11 mouse cellular contexts compared by ENCODE assay signal in genomic region chr4:149999931-150000555, GRCm38 (mm10). TPM values are rescaled to one million over a fixed set of nuclear protein-coding genes. Genes with fewer than 3 reads are reported as not detected.
A peak's percentile ranks its signal among the peaks of the same experiment; 100 is the strongest.
DNase-seq lines count a peak whose midpoint lies in the region; ATAC-seq and TF ChIP-seq lines count a peak whose summit lies in the region.
"Had no signal": no experiment of that assay in that cellular context is flagged by ENCODE, and none has a peak within 500 bp of the region (broad histone marks: within the 10 kb centered on the region; RNA-seq: fewer than 3 reads in every experiment).

No protein-coding gene starts in this region.

- H3K4me2 ChIP-seq in kidney, embryonic 14.5 days (replicated peaks; ENCODE audit: low read depth, low read length): no peak overlapping the region

- WGBS in kidney, adult 2 months: 65% methylated on average over 15 of the region's 15 CpGs
- 80% methylated on average over 15 of the region's 15 CpGs for WGBS in kidney, embryonic 14.5 days
- 79% methylated on average over 15 of the region's 15 CpGs for WGBS in bone marrow, adult 2 months

- ATAC-seq in kidney, embryonic 14.5 days (ENCODE audit: low FRiP score, low TSS enrichment): no peak

- no peaks in the 10 kb centered on the region for H3K27me3 ChIP-seq in kidney, adult 2 months (replicated peaks; ENCODE audit: control insufficient read depth, insufficient read depth, low read length)
- no peaks in the 10 kb centered on the region for H3K27me3 ChIP-seq in kidney, embryonic 14.5 days (ENCODE audit: control insufficient read depth, insufficient read depth, low read length)

- peak overlapping the region; percentile 71; the same call in 1 of the 2 replicates for H3K4me3 ChIP-seq in kidney, adult 2 months (ENCODE audit: insufficient read depth, low read depth, low read length)
- no peak overlapping the region for H3K4me3 ChIP-seq in kidney, embryonic 14.5 days (ENCODE audit: low read length)
- peak overlapping the region; percentile 5 for H3K4me3 ChIP-seq in bone marrow, adult 2 months (replicated peaks; ENCODE audit: control insufficient read depth, low read depth, low read length)
- H3K4me3 ChIP-seq: erythroblast, embryonic 14.5 days had no signal

- DNase-seq in cerebellum, adult 9-10 months: peak; percentile 31
- no peak for DNase-seq in cerebellum, postnatal 10 days
- DNase-seq in kidney, adult 2 months: peak; percentile 52
- peak; percentile 41 to 44 for DNase-seq in kidney, postnatal 25 days
- no peak for DNase-seq in layer of hippocampus, adult 11-12 months (ENCODE audit: low spot score)
- no peak for DNase-seq in gastrocnemius, postnatal 14 days
- DNase-seq: thymus, postnatal 4 days had no signal

- H3K9me3 ChIP-seq in kidney, embryonic 14.5 days (ENCODE audit: control insufficient read depth, low read length): 0 out of 2 replicates have a peak, but pooled peaks cover 3% of the 10 kb centered on the region

- no peak for TF ChIP-seq POLR2A in kidney, adult 2 months (IDR thresholded peaks at IDR 0.05; ENCODE audit: low read depth, low read length)
- TF ChIP-seq POLR2A in bone marrow, adult 2 months (IDR thresholded peaks at IDR 0.05; ENCODE audit: borderline replicate concordance, control insufficient read depth, low read depth, low read length): no peak

- no peak overlapping the region for H3K9ac ChIP-seq in kidney, embryonic 14.5 days (ENCODE audit: low read depth, low read length)

- TF ChIP-seq CTCF in kidney, adult 2 months (conservative IDR thresholded peaks at IDR 0.05; ENCODE audit: insufficient read depth, insufficient read length, low read depth, low read length): no peak
- no peak for TF ChIP-seq CTCF in bone marrow, adult 2 months (IDR thresholded peaks at IDR 0.05; ENCODE audit: control insufficient read depth, insufficient read depth, low read length)

- intact Hi-C loops in gastrocnemius, postnatal 14 days (cut with DNase I; ENCODE audit: low total_unique reads): no loop called here

- H3K27ac ChIP-seq in kidney, adult 2 months (ENCODE audit: insufficient read depth, low read depth, low read length): peak overlapping the region; percentile 96
- no peak overlapping the region for H3K27ac ChIP-seq in kidney, embryonic 14.5 days (ENCODE audit: low read depth, low read length)
- no peak overlapping the region for H3K27ac ChIP-seq in bone marrow, adult 2 months (ENCODE audit: control insufficient read depth, insufficient read depth, low read depth, low read length, poor library complexity)

- H3K4me1 ChIP-seq in kidney, adult 2 months (ENCODE audit: control insufficient read depth, insufficient read depth, low read length): peaks cover 49% of the 10 kb centered on the region
- H3K4me1 ChIP-seq in kidney, embryonic 14.5 days (ENCODE audit: control insufficient read depth, insufficient read depth, low read length): peaks cover 63% of the 10 kb centered on the region
- H3K4me1 ChIP-seq in bone marrow, adult 2 months (ENCODE audit: control insufficient read depth, insufficient read depth, low read length): peaks cover 5% of the 10 kb centered on the region

- H3K36me3 ChIP-seq in kidney, adult 2 months (ENCODE audit: control insufficient read depth, insufficient read depth, low read length): no peaks in the 10 kb centered on the region; the same call in 1 of the 2 replicates
- no peaks in the 10 kb centered on the region for H3K36me3 ChIP-seq in kidney, embryonic 14.5 days (ENCODE audit: control insufficient read depth, insufficient read depth, low read length)

RNA-seq across cellular contexts. Expression of gene H6pd, which starts 8.8 kb away (rescaled TPM):
- polyA plus RNA-seq in kidney, adult 2 months (2012; rRNA removed): 137 and 161 TPM in 2 replicates
- polyA plus RNA-seq in kidney, embryonic 14.5 days (2014; fragmentation: Nextera tagmentation; extraction: Ambion mirVana): 6.8 and 10.7 TPM in 2 replicates
- 1.4 and 7.2 TPM in 2 replicates for polyA plus RNA-seq in bone marrow, adult 2 months (2011; ENCODE audit: insufficient read depth, insufficient read length, low replicate concordance, missing spikeins)
- total RNA-seq in gastrocnemius, postnatal 14 days (2021): 10 to 100 TPM; 48.5 to 62.8 TPM

RNA-seq across cellular contexts. Expression of gene Spsb1, which starts 45.2 kb away (rescaled TPM):
- 6.5 and 6.7 TPM in 2 replicates for polyA plus RNA-seq in kidney, adult 2 months (2012; rRNA removed)
- polyA plus RNA-seq in kidney, embryonic 14.5 days (2014; fragmentation: Nextera tagmentation; extraction: Ambion mirVana): 8.0 and 9.6 TPM in 2 replicates
- polyA plus RNA-seq in bone marrow, adult 2 months (2011; ENCODE audit: insufficient read depth, insufficient read length, low replicate concordance, missing spikeins): 1.8 and 3.9 TPM in 2 replicates
- total RNA-seq in gastrocnemius, postnatal 14 days (2021): 10 to 100 TPM; 12.9 to 20.1 TPM
- total RNA-seq: common myeloid progenitor, adult 5-6 weeks had no signal
- polyA plus RNA-seq: erythroblast, embryonic 14.5 days had no signal

Comparison
In these comparisons a context has a peak if more than half of its experiments do, and no peak if none do; other contexts are left out.
1. DNase-seq: peak in cerebellum, adult 9-10 months (single experiment), kidney, adult 2 months (single experiment) and kidney, postnatal 25 days (2 of 2); none in cerebellum, postnatal 10 days (0 of 2), layer of hippocampus, adult 11-12 months (single experiment) and gastrocnemius, postnatal 14 days (single experiment).
2. RNA of gene H6pd, which starts 8.8 kb away (polyA plus RNA-seq): 137 to 161 TPM in kidney, adult 2 months; 6.8 to 10.7 TPM in kidney, embryonic 14.5 days and 1.4 to 7.2 TPM in bone marrow, adult 2 months; every median in the first group is over 10 times any median in the second.